Mouse (Mus musculus): Measurements from ENCODE around the gene Trim41.

GRCm38 (mm10) chr11:48833078-48833730, 16.1 kb upstream of the Trim41 start:
- TF ChIP-seq CTCF (IDR thresholded peaks at IDR 0.05; ENCODE audit: low read depth, low read length): no peak
- no peak for TF ChIP-seq POLR2A (IDR thresholded peaks at IDR 0.05; ENCODE audit: extremely low read depth, insufficient read depth, low read length)

Measured in liver, adult 2 months (tissue).